Mouse (Mus musculus): ENCODE measurements around the gene Insr.

DNA sequence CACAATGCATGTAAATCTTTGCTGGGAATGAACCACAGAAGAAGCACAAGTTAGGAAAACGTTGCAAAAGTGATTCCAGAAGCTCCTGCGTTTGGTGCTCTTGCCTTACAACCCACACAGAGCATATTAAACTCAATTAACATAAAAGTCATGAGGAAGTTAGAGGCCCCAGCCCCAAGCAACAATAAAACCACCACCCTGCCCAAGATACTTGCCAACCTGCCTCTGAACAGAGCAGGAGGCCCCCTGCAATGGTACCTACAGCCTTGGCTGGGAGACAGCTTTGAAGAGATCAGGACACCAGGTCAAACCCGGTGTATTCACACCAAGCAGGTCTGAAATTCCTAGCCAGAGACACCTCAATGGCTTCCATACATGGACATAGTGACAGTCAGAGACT lies 16.6 kb downstream of the Insr start:
- TF ChIP-seq E2F4 (IDR thresholded peaks at IDR 0.05; ENCODE audit: insufficient replicate concordance, low read depth, low read length) (no peak), POLR2AphosphoS2 (IDR thresholded peaks at IDR 0.05; ENCODE audit: low read depth, low read length) (no peak), POLR2A (IDR thresholded peaks at IDR 0.05; ENCODE audit: low read depth, low read length) (no peak), USF1 (IDR thresholded peaks at IDR 0.05; ENCODE audit: low read depth, low read length) (no peak), RAD21 (IDR thresholded peaks at IDR 0.05; ENCODE audit: low read depth, low read length) (no peak), CTCF (conservative IDR thresholded peaks at IDR 0.05 in 1 of 2, IDR thresholded peaks at IDR 0.05 in 1 of 2; ENCODE audit: low read depth in 2 of 2, low read length in 2 of 2) (no peak), USF2 (conservative IDR thresholded peaks at IDR 0.05; ENCODE audit: low read depth, low read length) (no peak)

Data from CH12.LX (cell line).